Mouse (Mus musculus): Measurements from ENCODE around the gene Olfr39. TPM values are rescaled to one million over a fixed set of nuclear protein-coding genes. Genes with fewer than 3 reads are reported as not detected.
"Not testable (repeated sequence)": the region's sequence is repeated elsewhere in the genome, so short reads cannot be mapped to it uniquely, and the experiment has no call there.

Olfr39 gene
- not detected in 2 replicates for polyA plus RNA-seq (2012; rRNA removed)

GRCm38 (mm10) chr9:20282051-20282450 lies at the start of gene Olfr39:
Olfr39 (plus strand) TSS chr9:20282351.
- WGBS: 93% methylated on average over 1 of the region's 1 CpGs
- TF ChIP-seq CTCF (IDR thresholded peaks at IDR 0.05; ENCODE audit: borderline replicate concordance, control insufficient read depth, extremely low read depth, insufficient read depth, low read length, poor library complexity): no peak

GRCm38 (mm10) chr9:20236819-20237218 lies 45.3 kb upstream of the Olfr39 start, which contains the start of gene Olfr872:
Olfr872 (plus strand) TSS chr9:20237119.
- TF ChIP-seq CTCF (IDR thresholded peaks at IDR 0.05; ENCODE audit: borderline replicate concordance, control insufficient read depth, extremely low read depth, insufficient read depth, low read length, poor library complexity) (no peak), POLR2A (IDR thresholded peaks at IDR 0.05; ENCODE audit: control insufficient read depth, extremely low read depth, insufficient read depth, low read length, poor library complexity) (no peak)
- H3K36me3 ChIP-seq (ENCODE audit: control insufficient read depth, insufficient read depth, low read length): no peaks in the 10 kb centered on the region
- H3K4me1 ChIP-seq (replicated peaks; ENCODE audit: control insufficient read depth, insufficient read depth, low read length): no peaks in the 10 kb centered on the region
- no peaks in the 10 kb centered on the region for H3K27me3 ChIP-seq (ENCODE audit: control insufficient read depth, insufficient read depth, low read length)
- H3K27ac ChIP-seq (ENCODE audit: control insufficient read depth, insufficient read depth, low read length): no peak within 1 kb of the TSS
- no peak for DNase-seq
- H3K4me3 ChIP-seq (ENCODE audit: control insufficient read depth, insufficient read depth, low read length): no peak within 1 kb of the TSS

More at GRCm38 (mm10) chr9:20282051-20282450, at the start of gene Olfr39:
- no peak within 1 kb of the TSS for H3K27ac ChIP-seq (ENCODE audit: control insufficient read depth, insufficient read depth, low read length)
- H3K36me3 ChIP-seq (ENCODE audit: control insufficient read depth, insufficient read depth, low read length): no peaks in the 10 kb centered on the region
- DNase-seq: no peak
- no peaks in the 10 kb centered on the region for H3K27me3 ChIP-seq (ENCODE audit: control insufficient read depth, insufficient read depth, low read length)
- no peaks in the 10 kb centered on the region for H3K4me1 ChIP-seq (replicated peaks; ENCODE audit: control insufficient read depth, insufficient read depth, low read length)
- no peak within 1 kb of the TSS for H3K4me3 ChIP-seq (ENCODE audit: control insufficient read depth, insufficient read depth, low read length)

GRCm38 (mm10) chr9:20237378-20237777 lies 44.8 kb upstream of the Olfr39 start:
- Histone ChIP-seq H3K27ac (ENCODE audit: control insufficient read depth, insufficient read depth, low read length) (no peak overlapping the region), H3K36me3 (ENCODE audit: control insufficient read depth, insufficient read depth, low read length) (no peaks in the 10 kb centered on the region), H3K4me3 (ENCODE audit: control insufficient read depth, insufficient read depth, low read length) (no peak overlapping the region), H3K4me1 (replicated peaks; ENCODE audit: control insufficient read depth, insufficient read depth, low read length) (no peaks in the 10 kb centered on the region), H3K27me3 (ENCODE audit: control insufficient read depth, insufficient read depth, low read length) (no peaks in the 10 kb centered on the region)
- no peak for TF ChIP-seq POLR2A (IDR thresholded peaks at IDR 0.05; ENCODE audit: control insufficient read depth, extremely low read depth, insufficient read depth, low read length, poor library complexity)
- no peak for TF ChIP-seq CTCF (IDR thresholded peaks at IDR 0.05; ENCODE audit: borderline replicate concordance, control insufficient read depth, extremely low read depth, insufficient read depth, low read length, poor library complexity)
- 41% methylated on average over 2 of the region's 2 CpGs for WGBS
- no peak for DNase-seq

- H3K4me3 ChIP-seq (ENCODE audit: control insufficient read depth, insufficient read depth, low read length); H3K4me1 ChIP-seq (replicated peaks; ENCODE audit: control insufficient read depth, insufficient read depth, low read length); H3K36me3 ChIP-seq (ENCODE audit: control insufficient read depth, insufficient read depth, low read length); H3K27ac ChIP-seq (ENCODE audit: control insufficient read depth, insufficient read depth, low read length); H3K27me3 ChIP-seq (ENCODE audit: control insufficient read depth, insufficient read depth, low read length); DNase-seq: not testable (repeated sequence)
- 91% methylated on average over 5 of the region's 5 CpGs for WGBS
Observed at GRCm38 (mm10) chr9:20295562-20295961, 13.4 kb downstream of the Olfr39 start.

GRCm38 (mm10) chr9:20298232-20298631 lies 16.1 kb downstream of the Olfr39 start, which contains the start of gene Olfr873:
Olfr873 (plus strand) TSS chr9:20298532.
- TF ChIP-seq CTCF (IDR thresholded peaks at IDR 0.05; ENCODE audit: borderline replicate concordance, control insufficient read depth, extremely low read depth, insufficient read depth, low read length, poor library complexity) (no peak), POLR2A (IDR thresholded peaks at IDR 0.05; ENCODE audit: control insufficient read depth, extremely low read depth, insufficient read depth, low read length, poor library complexity) (no peak)
- WGBS: 89% methylated on average over 1 of the region's 1 CpGs
- no peaks in the 10 kb centered on the region for H3K4me1 ChIP-seq (replicated peaks; ENCODE audit: control insufficient read depth, insufficient read depth, low read length)
- H3K27me3 ChIP-seq (ENCODE audit: control insufficient read depth, insufficient read depth, low read length): no peaks in the 10 kb centered on the region
- DNase-seq: no peak
- H3K27ac ChIP-seq (ENCODE audit: control insufficient read depth, insufficient read depth, low read length): no peak within 1 kb of the TSS
- no peak within 1 kb of the TSS for H3K4me3 ChIP-seq (ENCODE audit: control insufficient read depth, insufficient read depth, low read length)
- H3K36me3 ChIP-seq (ENCODE audit: control insufficient read depth, insufficient read depth, low read length): no peaks in the 10 kb centered on the region

- no peak within 1 kb of the TSS for H3K27ac ChIP-seq (ENCODE audit: control insufficient read depth, insufficient read depth, low read length)
- TF ChIP-seq CTCF (IDR thresholded peaks at IDR 0.05; ENCODE audit: borderline replicate concordance, control insufficient read depth, extremely low read depth, insufficient read depth, low read length, poor library complexity): no peak
- no peak for TF ChIP-seq POLR2A (IDR thresholded peaks at IDR 0.05; ENCODE audit: control insufficient read depth, extremely low read depth, insufficient read depth, low read length, poor library complexity)
- no peaks in the 10 kb centered on the region for H3K27me3 ChIP-seq (ENCODE audit: control insufficient read depth, insufficient read depth, low read length)
- DNase-seq: no peak
- H3K4me1 ChIP-seq (replicated peaks; ENCODE audit: control insufficient read depth, insufficient read depth, low read length): no peaks in the 10 kb centered on the region
- no peak within 1 kb of the TSS for H3K4me3 ChIP-seq (ENCODE audit: control insufficient read depth, insufficient read depth, low read length)
- no peaks in the 10 kb centered on the region for H3K36me3 ChIP-seq (ENCODE audit: control insufficient read depth, insufficient read depth, low read length)
Observed at GRCm38 (mm10) chr9:20335994-20336393, 53.8 kb downstream of the Olfr39 start, which contains the start of gene Olfr18. Olfr18 (minus strand) TSS chr9:20336094.

Other genes with a start within 250 kb of the Olfr39 start
- gene Olfr867, start 224.8 kb upstream of the Olfr39 start, polyA plus RNA-seq (2012; rRNA removed): not detected in 2 replicates
- not detected in 2 replicates for gene Olfr868, start 183.7 kb upstream of the Olfr39 start, polyA plus RNA-seq (2012; rRNA removed)
- not detected in 2 replicates for gene Olfr869, start 153.3 kb upstream of the Olfr39 start, polyA plus RNA-seq (2012; rRNA removed)
- gene Olfr870, start 108.3 kb upstream of the Olfr39 start, polyA plus RNA-seq (2012; rRNA removed): not detected in 2 replicates
- gene Olfr871, start 70.1 kb upstream of the Olfr39 start, polyA plus RNA-seq (2012; rRNA removed): not detected in 2 replicates
- not detected in 2 replicates for gene Olfr872, start 45.2 kb upstream of the Olfr39 start, polyA plus RNA-seq (2012; rRNA removed)
- not detected in 2 replicates for gene Olfr873, start 16.2 kb downstream of the Olfr39 start, polyA plus RNA-seq (2012; rRNA removed)
- not detected in 2 replicates for gene Olfr18, start 53.7 kb downstream of the Olfr39 start, polyA plus RNA-seq (2012; rRNA removed)
- gene Zfp560, start 102.8 kb downstream of the Olfr39 start, polyA plus RNA-seq (2012; rRNA removed): 3.6 and 5.4 TPM in 2 replicates
- 5.2 and 5.6 TPM in 2 replicates for gene Zfp26, start 177.8 kb downstream of the Olfr39 start, polyA plus RNA-seq (2012; rRNA removed)
- gene Zfp426, start 210.4 kb downstream of the Olfr39 start, polyA plus RNA-seq (2012; rRNA removed): 7.7 and 9.8 TPM in 2 replicates
- 11.4 and 12.1 TPM in 2 replicates for gene Zfp266, start 239.1 kb downstream of the Olfr39 start, polyA plus RNA-seq (2012; rRNA removed)